Mouse (Mus musculus) stomach, postnatal 0 days (tissue): ENCODE measurements around the gene Vamp8.

Source experiments
- CTCF ChIP-seq: IDR thresholded peaks from 2 replicates; pipeline ENCODE4 v1.5.1; 2016; ENCODE audit warnings: antibody characterized with exemption, low read depth, mild to moderate bottlenecking, moderate library complexity
- EP300 ChIP-seq: optimal IDR thresholded peaks from 2 replicates; pipeline ENCODE3; 2016; ENCODE audit warnings: antibody characterized with exemption

DNA sequence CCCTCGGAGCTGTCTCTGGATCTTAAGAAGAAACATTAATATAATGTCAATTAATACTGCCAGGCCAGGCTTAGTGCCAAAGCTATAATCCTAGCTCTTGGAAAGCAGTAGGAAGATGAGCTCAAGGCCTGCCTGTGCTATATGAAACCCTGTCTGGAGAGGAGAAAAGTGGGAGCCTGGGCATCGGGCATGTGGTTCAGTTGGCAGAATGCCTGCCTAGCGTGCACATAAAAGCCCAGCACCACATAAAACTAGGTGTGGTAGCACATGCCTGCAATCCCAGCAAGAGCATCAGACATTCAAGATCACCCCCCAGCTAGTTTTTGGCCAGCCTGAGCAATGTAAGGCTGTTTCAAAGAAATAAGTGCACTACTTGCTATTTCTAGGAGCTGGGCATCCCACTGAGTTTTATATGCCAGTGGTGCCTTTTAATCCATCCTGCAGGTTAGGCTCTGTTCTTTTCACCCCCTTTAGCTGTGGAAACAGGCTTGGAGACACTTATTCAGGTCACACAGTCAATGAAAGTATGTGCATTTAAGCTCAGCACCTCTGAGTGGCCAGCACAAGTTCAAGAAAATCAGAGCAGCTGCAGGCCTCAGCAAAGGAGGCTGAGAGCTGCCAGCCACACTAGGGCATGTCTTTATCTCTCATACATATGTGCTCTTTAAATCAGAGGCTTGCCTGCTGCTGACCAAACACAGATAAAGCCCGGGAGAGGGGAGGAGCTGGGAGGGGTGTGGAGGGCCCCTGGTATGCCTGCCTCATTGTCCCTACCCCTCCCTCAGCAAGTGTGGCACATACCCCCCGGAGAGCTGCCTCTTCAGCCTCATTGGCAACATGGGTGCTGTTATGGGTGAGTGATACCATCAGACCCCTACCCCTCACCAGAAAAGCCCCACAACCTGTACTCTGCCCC, 33.1 kb downstream of the Vamp8 start:
- TF ChIP-seq CTCF, result no peak
- no peak for TF ChIP-seq EP300
